Mouse (Mus musculus): ENCODE results near the gene Lmo3.

The Lmo3 gene

GRCm38 (mm10) chr6:138581734-138582505 lies at the start of gene Lmo3:
TSS of gene Lmo3 (minus strand) at chr6:138581968.
- no peak for DNase-seq (ENCODE audit: low spot score)

GRCm38 (mm10) chr6:138620786-138621185 lies 39.0 kb upstream of the Lmo3 start:
- no peak for DNase-seq (ENCODE audit: low spot score)

- DNase-seq (ENCODE audit: low spot score) = no peak
Measured at GRCm38 (mm10) chr6:138618396-138618795, 36.6 kb upstream of the Lmo3 start.

GRCm38 (mm10) chr6:138597016-138597415 lies 15.2 kb upstream of the Lmo3 start:
- no peak for DNase-seq (ENCODE audit: low spot score)

GRCm38 (mm10) chr6:138595991-138596698 lies 14.4 kb upstream of the Lmo3 start:
- no peak for DNase-seq (ENCODE audit: low spot score)

- no peak for DNase-seq (ENCODE audit: low spot score)
Measured at GRCm38 (mm10) chr6:138583314-138583713, 1.5 kb upstream of the Lmo3 start.

- DNase-seq (ENCODE audit: low spot score) = no peak
Measured at GRCm38 (mm10) chr6:138582506-138583000, 785 bp upstream of the Lmo3 start.

GRCm38 (mm10) chr6:138580491-138581076 lies 1.2 kb downstream of the Lmo3 start:
- DNase-seq (ENCODE audit: low spot score) = no peak

- DNase-seq (ENCODE audit: low spot score) = peak; percentile 26
Measured at GRCm38 (mm10) chr6:138563416-138563815, 18.4 kb downstream of the Lmo3 start.

- no peak for DNase-seq (ENCODE audit: low spot score)
Measured at GRCm38 (mm10) chr6:138552144-138552543, 29.6 kb downstream of the Lmo3 start.

- DNase-seq (ENCODE audit: low spot score) = no peak
Measured at GRCm38 (mm10) chr6:138534879-138535278, 46.9 kb downstream of the Lmo3 start.

GRCm38 (mm10) chr6:138506642-138507041 lies 75.1 kb downstream of the Lmo3 start:
- DNase-seq (ENCODE audit: low spot score) = no peak

GRCm38 (mm10) chr6:138503946-138504345 lies 77.8 kb downstream of the Lmo3 start:
- no peak for DNase-seq (ENCODE audit: low spot score)

- no peak for DNase-seq (ENCODE audit: low spot score)
Measured at GRCm38 (mm10) chr6:138482834-138483233, 98.9 kb downstream of the Lmo3 start.

- DNase-seq (ENCODE audit: low spot score) = peak; percentile 12
Measured at GRCm38 (mm10) chr6:138477611-138478010, 104.2 kb downstream of the Lmo3 start.

- DNase-seq (ENCODE audit: low spot score) = no peak
Measured at GRCm38 (mm10) chr6:138469204-138469603, 112.6 kb downstream of the Lmo3 start.

- DNase-seq (ENCODE audit: low spot score) = no peak
Measured at GRCm38 (mm10) chr6:138444515-138445048, 137.2 kb downstream of the Lmo3 start.

GRCm38 (mm10) chr6:138437351-138437750 lies 144.4 kb downstream of the Lmo3 start:
- no peak for DNase-seq (ENCODE audit: low spot score)

GRCm38 (mm10) chr6:138436813-138437212 lies 145.0 kb downstream of the Lmo3 start:
- no peak for DNase-seq (ENCODE audit: low spot score)

GRCm38 (mm10) chr6:138427394-138427793 lies 154.4 kb downstream of the Lmo3 start:
- DNase-seq (ENCODE audit: low spot score) = no peak

- no peak for DNase-seq (ENCODE audit: low spot score)
Measured at GRCm38 (mm10) chr6:138426894-138427293, 154.9 kb downstream of the Lmo3 start.

GRCm38 (mm10) chr6:138424514-138425225 lies 157.1 kb downstream of the Lmo3 start:
- no peak for DNase-seq (ENCODE audit: low spot score)
